Mouse (Mus musculus) kidney, postnatal 10 days (tissue): Measurements from ENCODE around the gene Nek10.
A peak's percentile ranks its signal among the peaks of the same experiment; 100 is the strongest.
"Not testable (repeated sequence)": the region's sequence is repeated elsewhere in the genome, so short reads cannot be mapped to it uniquely, and the experiment has no call there.

ENCODE experiments used
- DNase-seq: peaks from one replicate; pipeline ENCODE4 v3.0.0; 2021; ENCODE audit warnings: mixed read lengths

The Nek10 gene

GRCm38 (mm10) chr14:14803115-14803514 lies at the start of gene Nek10:
Nek10 (plus strand) TSS chr14:14803415.
- DNase-seq, result not testable (repeated sequence)

- DNase-seq, result no peak
These were observed 22.0 kb upstream of the Nek10 start for GRCm38 (mm10) chr14:14781169-14781568.

- no peak for DNase-seq
These were observed 19.0 kb upstream of the Nek10 start for GRCm38 (mm10) chr14:14784223-14784622.

- no peak for DNase-seq
These were observed 16.2 kb upstream of the Nek10 start for GRCm38 (mm10) chr14:14786979-14787378.

- no peak for DNase-seq
These were observed 13.3 kb upstream of the Nek10 start for GRCm38 (mm10) chr14:14789840-14790470.

- no peak for DNase-seq
These were observed 3.4 kb upstream of the Nek10 start for GRCm38 (mm10) chr14:14799861-14800260.

- no peak for DNase-seq
These were observed 2.9 kb upstream of the Nek10 start for GRCm38 (mm10) chr14:14800332-14800731.

- DNase-seq, result no peak
These were observed 2.4 kb upstream of the Nek10 start for GRCm38 (mm10) chr14:14800810-14801209.

GRCm38 (mm10) chr14:14803921-14804517 lies 804 bp downstream of the Nek10 start:
- DNase-seq, result peak; percentile 11

- no peak for DNase-seq
These were observed 1.4 kb downstream of the Nek10 start for GRCm38 (mm10) chr14:14804518-14805212.

- peak; percentile 73 for DNase-seq
These were observed 29.5 kb downstream of the Nek10 start for GRCm38 (mm10) chr14:14832520-14833240.

- DNase-seq, result no peak
These were observed 30.3 kb downstream of the Nek10 start for GRCm38 (mm10) chr14:14833498-14833897.

GRCm38 (mm10) chr14:14834266-14834665 lies 31.1 kb downstream of the Nek10 start:
- DNase-seq, result no peak

- DNase-seq, result no peak
These were observed 34.4 kb downstream of the Nek10 start for GRCm38 (mm10) chr14:14837627-14838026.

- DNase-seq, result no peak
These were observed 34.9 kb downstream of the Nek10 start for GRCm38 (mm10) chr14:14838109-14838508.

GRCm38 (mm10) chr14:14842734-14843530 lies 39.7 kb downstream of the Nek10 start:
- DNase-seq, result no peak

GRCm38 (mm10) chr14:14852838-14853237 lies 49.6 kb downstream of the Nek10 start:
- DNase-seq, result no peak

- DNase-seq, result no peak
These were observed 57.1 kb downstream of the Nek10 start for GRCm38 (mm10) chr14:14860331-14860730.

- peak; percentile 89 for DNase-seq
These were observed 60.6 kb downstream of the Nek10 start for GRCm38 (mm10) chr14:14863690-14864356.

- DNase-seq, result no peak
These were observed 66.0 kb downstream of the Nek10 start for GRCm38 (mm10) chr14:14869239-14869638.

GRCm38 (mm10) chr14:14870059-14870458 lies 66.8 kb downstream of the Nek10 start:
- no peak for DNase-seq

GRCm38 (mm10) chr14:14870463-14870862 lies 67.2 kb downstream of the Nek10 start:
- no peak for DNase-seq
